Mouse (Mus musculus): ENCODE results near the gene Bcl11a. TPM values are rescaled to one million over a fixed set of nuclear protein-coding genes. Genes with fewer than 3 reads are reported as not detected.
"Not testable (repeated sequence)": the region's sequence is repeated elsewhere in the genome, so short reads cannot be mapped to it uniquely, and the experiment has no call there.

Gene Bcl11a
- polyA plus RNA-seq, 1 experiment from 2014 or later: 14.0 TPM

DNA sequence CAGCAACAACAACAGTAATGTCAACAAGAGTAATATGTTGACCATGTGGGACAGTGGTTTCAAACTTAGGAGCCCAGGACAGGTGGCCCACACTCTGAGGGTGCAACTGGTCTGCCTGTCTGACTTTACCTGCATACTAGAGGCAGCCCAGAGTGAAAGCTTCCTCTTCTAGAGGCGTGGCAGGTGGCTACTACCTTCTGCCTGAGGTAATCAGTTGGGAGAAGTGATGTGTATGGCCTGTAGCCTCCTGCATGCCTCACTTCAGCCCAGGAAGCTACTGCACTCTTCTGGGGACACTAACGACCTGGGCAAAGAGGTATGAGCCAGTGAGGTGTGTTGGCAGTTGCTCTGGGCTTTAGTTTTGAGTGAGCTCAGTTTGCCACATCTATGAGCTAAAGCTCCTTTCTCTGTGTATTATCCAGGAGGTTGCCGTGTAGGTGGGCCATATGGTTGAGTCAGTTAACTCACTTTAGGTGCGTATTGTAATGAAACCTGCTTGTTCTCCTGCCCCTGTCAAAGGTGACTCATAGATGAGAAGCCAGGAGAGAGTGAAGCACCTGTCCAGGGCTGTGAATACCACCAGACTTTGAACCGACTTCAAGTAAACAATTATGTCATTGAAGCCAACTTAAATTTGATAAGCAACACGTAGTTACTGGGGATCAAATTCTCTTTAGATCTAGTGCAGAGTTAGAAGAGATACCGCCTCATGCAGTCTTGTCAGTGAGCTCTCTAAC lies 38.9 kb downstream of the Bcl11a start:
- no peaks in the 10 kb centered on the region for H3K27me3 ChIP-seq
- H3K9ac ChIP-seq: no peak overlapping the region
- no peak for ATAC-seq (replicated peaks; ENCODE audit: insufficient number of reproducible peaks, insufficient read depth, low FRiP score, low read depth)
- no peaks in the 10 kb centered on the region for H3K36me3 ChIP-seq
- H3K9me3 ChIP-seq (replicated peaks): no peaks in the 10 kb centered on the region
- no peak overlapping the region for H3K4me3 ChIP-seq
- WGBS: 74% methylated on average over 7 of the region's 7 CpGs
- no peak overlapping the region for H3K4me2 ChIP-seq
- H3K4me1 ChIP-seq (replicated peaks): peaks cover 30% of the 10 kb centered on the region
- H3K27ac ChIP-seq: no peak overlapping the region

DNA sequence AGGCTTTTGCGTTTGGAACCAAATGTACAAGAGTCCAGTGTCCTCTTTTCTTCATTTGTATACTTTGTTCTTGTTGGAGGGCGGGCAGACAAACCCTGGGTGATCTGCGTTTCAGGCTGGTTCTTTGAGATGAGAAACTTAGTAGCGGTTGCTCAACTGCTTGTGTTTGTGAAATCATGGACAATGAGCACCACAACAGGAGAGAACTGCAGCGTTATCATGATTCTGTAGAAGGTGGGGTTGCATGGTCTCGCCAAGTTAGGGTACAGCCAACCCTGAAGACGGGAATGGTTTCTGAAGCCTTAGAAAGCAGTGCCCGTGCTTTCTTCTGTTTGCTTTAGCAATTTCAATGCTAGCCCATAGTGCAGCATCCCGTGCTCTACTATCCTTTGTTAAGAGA lies 43.3 kb downstream of the Bcl11a start:
- H3K9me3 ChIP-seq (replicated peaks): no peaks in the 10 kb centered on the region
- H3K27ac ChIP-seq: no peak overlapping the region
- no peak overlapping the region for H3K4me3 ChIP-seq
- no peak overlapping the region for H3K9ac ChIP-seq
- WGBS: 87% methylated on average over 9 of the region's 9 CpGs
- peaks cover 24% of the 10 kb centered on the region for H3K4me1 ChIP-seq (replicated peaks)
- H3K36me3 ChIP-seq: no peaks in the 10 kb centered on the region
- ATAC-seq (replicated peaks; ENCODE audit: insufficient number of reproducible peaks, insufficient read depth, low FRiP score, low read depth): no peak
- no peaks in the 10 kb centered on the region for H3K27me3 ChIP-seq
- no peak overlapping the region for H3K4me2 ChIP-seq

DNA sequence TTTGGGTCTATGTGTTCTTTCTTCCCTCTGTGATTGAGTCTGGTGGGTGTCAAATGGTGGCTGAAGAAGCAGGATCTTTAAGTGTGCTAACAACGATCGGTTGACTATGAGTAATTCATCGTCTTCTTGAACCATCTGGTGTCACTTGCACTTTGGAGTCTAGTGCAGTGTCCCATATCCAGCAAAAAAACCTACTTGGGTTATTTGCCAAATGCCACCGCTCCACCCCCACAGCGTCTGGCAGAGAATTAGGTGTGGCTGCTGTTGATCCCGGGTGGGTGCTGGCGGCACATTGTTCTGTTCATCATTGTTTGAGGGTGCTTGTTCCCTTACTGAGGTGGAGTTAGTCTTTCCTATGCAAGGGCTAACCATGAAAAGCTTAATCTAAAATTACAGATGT lies 45.0 kb downstream of the Bcl11a start:
- Histone ChIP-seq H3K4me3 (no peak overlapping the region), H3K4me2 (no peak overlapping the region), H3K27me3 (no peaks in the 10 kb centered on the region), H3K9me3 (replicated peaks) (no peaks in the 10 kb centered on the region), H3K9ac (no peak overlapping the region), H3K4me1 (replicated peaks) (peaks cover 30% of the 10 kb centered on the region), H3K36me3 (no peaks in the 10 kb centered on the region), H3K27ac (no peak overlapping the region)
- no peak for ATAC-seq (replicated peaks; ENCODE audit: insufficient number of reproducible peaks, insufficient read depth, low FRiP score, low read depth)
- WGBS: 87% methylated on average over 7 of the region's 7 CpGs

DNA sequence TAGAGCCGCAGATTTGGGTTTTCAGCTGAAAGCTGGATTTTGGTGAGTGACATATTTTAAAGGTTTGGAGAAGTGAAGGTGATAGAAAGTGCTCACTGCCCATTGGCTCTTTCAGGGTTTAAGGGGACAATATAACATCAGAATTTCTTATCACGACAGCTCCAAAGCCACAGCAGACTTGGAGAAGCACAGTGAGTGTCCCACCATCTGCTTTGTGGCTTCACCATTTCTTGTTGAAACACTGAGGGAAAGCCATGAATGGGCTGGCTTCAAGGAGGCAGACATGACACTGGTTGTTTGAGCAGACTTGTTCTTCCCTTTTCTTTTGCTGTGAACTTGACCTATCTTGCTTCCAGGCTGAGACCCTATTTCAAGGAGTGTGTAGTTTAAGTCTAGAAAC lies 46.1 kb downstream of the Bcl11a start:
- peaks cover 30% of the 10 kb centered on the region for H3K4me1 ChIP-seq (replicated peaks)
- no peaks in the 10 kb centered on the region for H3K27me3 ChIP-seq
- no peak overlapping the region for H3K4me2 ChIP-seq
- H3K27ac ChIP-seq: no peak overlapping the region
- no peaks in the 10 kb centered on the region for H3K9me3 ChIP-seq (replicated peaks)
- H3K36me3 ChIP-seq: no peaks in the 10 kb centered on the region
- no peak overlapping the region for H3K9ac ChIP-seq
- H3K4me3 ChIP-seq: no peak overlapping the region
- no peak for ATAC-seq (replicated peaks; ENCODE audit: insufficient number of reproducible peaks, insufficient read depth, low FRiP score, low read depth)
- 87% methylated on average over 2 of the region's 2 CpGs for WGBS

DNA sequence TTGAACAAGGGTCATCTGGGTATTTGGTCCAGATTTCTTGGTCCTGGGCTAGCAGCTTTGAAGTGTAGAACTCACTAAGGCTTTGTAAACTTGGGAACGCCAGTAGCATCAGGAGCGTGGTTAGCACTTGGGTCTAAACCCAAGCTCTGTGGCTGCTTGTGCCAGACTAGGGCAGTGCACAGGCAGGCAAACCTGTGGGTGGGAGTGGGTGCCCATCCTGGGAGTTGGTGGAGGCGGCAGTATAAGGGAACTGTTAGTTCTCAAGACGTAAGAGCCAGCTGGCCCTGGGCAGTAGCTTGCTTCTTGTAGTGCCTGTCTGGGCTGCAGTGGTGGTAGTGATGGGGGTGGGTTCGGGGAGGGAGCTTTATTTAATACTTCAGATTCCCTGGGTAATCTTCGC lies 47.2 kb downstream of the Bcl11a start:
- Histone ChIP-seq H3K9ac (no peak overlapping the region), H3K4me2 (no peak overlapping the region), H3K4me3 (no peak overlapping the region), H3K36me3 (no peaks in the 10 kb centered on the region), H3K9me3 (replicated peaks) (no peaks in the 10 kb centered on the region), H3K27ac (no peak overlapping the region), H3K4me1 (replicated peaks) (peaks cover 33% of the 10 kb centered on the region), H3K27me3 (no peaks in the 10 kb centered on the region)
- WGBS: 79% methylated on average over 6 of the region's 6 CpGs
- no peak for ATAC-seq (replicated peaks; ENCODE audit: insufficient number of reproducible peaks, insufficient read depth, low FRiP score, low read depth)

DNA sequence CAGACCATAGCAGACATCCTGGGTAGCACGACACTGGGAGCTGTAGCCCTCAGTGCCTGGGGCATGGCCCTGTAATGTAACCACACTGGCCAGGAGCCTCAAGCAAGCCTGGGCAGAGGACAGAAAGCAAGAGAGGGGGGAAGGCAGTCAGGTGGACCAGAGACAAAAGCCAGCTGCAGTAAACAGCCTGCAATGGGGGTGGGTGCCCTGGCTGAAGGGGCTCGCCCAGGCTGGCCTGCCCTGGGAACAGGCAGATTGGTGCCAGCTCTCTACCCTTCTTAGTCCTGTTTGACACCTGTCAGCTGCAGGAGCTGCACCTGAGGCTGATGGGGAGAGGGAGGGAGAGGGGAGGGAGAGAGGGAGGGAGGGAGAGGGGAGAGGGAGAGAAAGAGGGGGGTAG lies 50.1 kb downstream of the Bcl11a start:
- WGBS: 58% methylated on average over 2 of the region's 2 CpGs
- Histone ChIP-seq H3K27ac (no peak overlapping the region), H3K4me1 (replicated peaks) (peaks cover 45% of the 10 kb centered on the region), H3K27me3 (no peaks in the 10 kb centered on the region), H3K4me3 (no peak overlapping the region), H3K9me3 (replicated peaks) (no peaks in the 10 kb centered on the region), H3K9ac (no peak overlapping the region), H3K36me3 (no peaks in the 10 kb centered on the region), H3K4me2 (no peak overlapping the region)
- no peak for ATAC-seq (replicated peaks; ENCODE audit: insufficient number of reproducible peaks, insufficient read depth, low FRiP score, low read depth)

DNA sequence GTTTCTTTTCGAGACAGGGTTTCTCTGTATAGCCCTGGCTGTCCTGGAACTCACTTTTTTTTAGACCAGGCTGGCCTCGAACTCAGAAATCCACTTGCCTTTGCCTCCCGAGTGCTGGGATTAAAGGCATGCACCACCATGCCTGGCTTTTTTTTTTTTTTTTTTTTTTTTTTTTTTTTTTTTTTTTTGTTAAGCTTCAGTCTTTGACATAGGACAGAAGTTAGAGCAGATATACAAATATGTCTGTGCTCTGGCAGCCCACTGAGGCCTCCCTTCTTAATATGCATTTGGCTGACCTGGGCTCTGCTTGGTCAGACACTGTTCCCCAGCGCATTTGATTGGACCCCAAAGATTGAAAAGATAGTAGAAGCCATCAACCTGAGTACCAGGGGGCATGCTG lies 51.0 kb downstream of the Bcl11a start:
- H3K9me3 ChIP-seq (replicated peaks); H3K27me3 ChIP-seq; ATAC-seq (replicated peaks; ENCODE audit: insufficient number of reproducible peaks, insufficient read depth, low FRiP score, low read depth); H3K9ac ChIP-seq; H3K36me3 ChIP-seq; H3K27ac ChIP-seq; H3K4me2 ChIP-seq; H3K4me3 ChIP-seq: not testable (repeated sequence)
- H3K4me1 ChIP-seq (replicated peaks): peaks cover 53% of the 10 kb centered on the region
- 74% methylated on average over 4 of the region's 4 CpGs for WGBS

DNA sequence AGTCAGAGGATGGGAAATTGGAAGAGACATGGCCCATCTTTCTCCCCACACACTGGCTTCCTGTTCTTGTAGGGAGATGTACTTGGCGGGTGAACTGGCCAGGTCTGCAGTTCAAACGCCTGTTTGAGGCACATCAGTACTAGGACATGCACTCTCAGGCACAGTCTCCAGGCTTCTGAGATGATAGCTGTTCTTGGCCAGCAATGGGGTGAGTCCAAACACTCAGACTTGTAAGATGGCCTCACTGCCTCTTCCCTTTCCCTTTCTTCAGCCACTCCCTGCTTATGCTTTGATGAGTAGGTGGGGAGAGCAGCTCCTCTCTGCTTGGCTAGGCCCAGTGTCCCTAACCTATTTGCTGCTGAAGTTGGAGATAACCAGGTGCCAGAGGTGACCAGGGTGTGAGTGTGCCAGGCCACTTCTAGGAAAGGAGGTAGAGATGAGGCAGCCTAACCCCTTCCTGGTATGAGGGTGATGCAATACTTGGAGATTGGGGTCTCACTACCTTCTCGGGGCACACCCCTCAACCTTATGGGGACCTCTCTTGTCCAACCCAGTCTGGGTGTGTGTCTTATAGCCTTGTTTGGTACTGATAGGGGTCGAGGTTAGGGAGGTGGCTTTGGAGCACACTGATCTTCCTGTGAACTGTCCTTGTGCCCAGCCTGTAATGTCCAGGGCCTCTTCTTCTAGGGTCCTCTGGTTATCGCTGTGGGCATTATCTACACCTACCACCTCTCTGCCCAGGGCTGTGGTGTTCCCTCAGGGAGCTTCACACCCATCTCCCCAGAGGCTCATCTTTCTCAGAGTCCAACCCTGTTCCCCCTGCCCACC lies 51.7 kb downstream of the Bcl11a start:
- Histone ChIP-seq H3K4me2 (no peak overlapping the region), H3K27ac (no peak overlapping the region), H3K4me1 (replicated peaks) (peaks cover 47% of the 10 kb centered on the region), H3K9me3 (replicated peaks) (no peaks in the 10 kb centered on the region), H3K4me3 (no peak overlapping the region), H3K27me3 (no peaks in the 10 kb centered on the region), H3K36me3 (no peaks in the 10 kb centered on the region), H3K9ac (no peak overlapping the region)
- 81% methylated on average over 5 of the region's 5 CpGs for WGBS
- ATAC-seq (replicated peaks; ENCODE audit: insufficient number of reproducible peaks, insufficient read depth, low FRiP score, low read depth): no peak

DNA sequence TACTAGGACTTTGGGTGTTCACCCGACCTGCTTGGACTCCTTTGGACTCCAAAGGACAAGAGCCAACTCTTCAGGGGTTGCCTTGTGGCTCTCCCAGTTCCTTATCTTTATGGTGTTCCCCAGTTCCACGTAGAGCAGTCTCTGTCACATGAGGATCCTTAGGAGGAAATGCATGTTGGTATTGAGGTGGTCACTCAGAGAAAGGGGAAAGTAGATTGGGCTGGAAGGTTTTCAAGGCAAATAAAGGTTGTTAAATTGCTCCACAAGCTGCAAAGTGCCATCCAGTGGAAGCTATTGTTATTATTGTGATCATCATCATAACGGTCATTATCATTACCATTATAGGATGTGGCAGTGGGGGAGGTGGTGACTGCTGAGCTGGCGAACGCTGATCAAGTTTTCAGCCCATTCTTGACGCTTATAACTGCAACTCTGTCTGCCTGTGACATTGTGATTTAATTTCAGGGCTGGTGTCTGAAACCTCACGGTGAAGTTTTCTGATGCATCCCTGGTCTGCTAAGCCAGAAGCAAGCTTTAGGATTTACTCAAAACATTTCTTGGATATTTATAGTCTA lies 52.4 kb downstream of the Bcl11a start:
- WGBS: 69% methylated on average over 7 of the region's 7 CpGs
- Histone ChIP-seq H3K9ac (no peak overlapping the region), H3K4me3 (no peak overlapping the region), H3K36me3 (no peaks in the 10 kb centered on the region), H3K4me2 (no peak overlapping the region), H3K4me1 (replicated peaks) (peaks cover 42% of the 10 kb centered on the region), H3K27ac (no peak overlapping the region), H3K9me3 (replicated peaks) (no peaks in the 10 kb centered on the region), H3K27me3 (no peaks in the 10 kb centered on the region)
- no peak for ATAC-seq (replicated peaks; ENCODE audit: insufficient number of reproducible peaks, insufficient read depth, low FRiP score, low read depth)

DNA sequence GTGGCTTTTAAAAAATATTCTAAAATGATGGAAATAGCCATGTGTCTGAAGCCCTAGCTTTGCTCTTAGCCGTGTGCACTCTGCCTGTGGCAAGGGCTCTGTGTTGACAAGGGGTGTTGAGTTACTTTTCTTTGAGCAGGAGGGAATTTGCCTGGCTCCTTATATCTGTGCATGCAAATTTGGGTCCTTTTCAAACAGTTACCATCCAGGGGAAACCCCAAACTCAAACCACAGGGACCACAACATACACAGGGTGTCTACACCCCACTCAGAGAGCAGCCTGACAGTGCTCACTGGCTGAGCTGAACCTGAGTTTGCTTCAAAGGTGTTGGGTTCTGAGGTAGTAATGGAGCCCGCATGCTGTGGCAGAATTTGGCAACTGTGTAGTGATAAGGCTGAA lies 54.0 kb downstream of the Bcl11a start:
- H3K4me1 ChIP-seq (replicated peaks): peaks cover 54% of the 10 kb centered on the region
- H3K9ac ChIP-seq: no peak overlapping the region
- no peak overlapping the region for H3K4me2 ChIP-seq
- H3K4me3 ChIP-seq: no peak overlapping the region
- no peaks in the 10 kb centered on the region for H3K9me3 ChIP-seq (replicated peaks)
- H3K27ac ChIP-seq: no peak overlapping the region
- H3K27me3 ChIP-seq: no peaks in the 10 kb centered on the region
- WGBS: 53% methylated on average over 2 of the region's 2 CpGs
- no peak for ATAC-seq (replicated peaks; ENCODE audit: insufficient number of reproducible peaks, insufficient read depth, low FRiP score, low read depth)
- no peaks in the 10 kb centered on the region for H3K36me3 ChIP-seq

DNA sequence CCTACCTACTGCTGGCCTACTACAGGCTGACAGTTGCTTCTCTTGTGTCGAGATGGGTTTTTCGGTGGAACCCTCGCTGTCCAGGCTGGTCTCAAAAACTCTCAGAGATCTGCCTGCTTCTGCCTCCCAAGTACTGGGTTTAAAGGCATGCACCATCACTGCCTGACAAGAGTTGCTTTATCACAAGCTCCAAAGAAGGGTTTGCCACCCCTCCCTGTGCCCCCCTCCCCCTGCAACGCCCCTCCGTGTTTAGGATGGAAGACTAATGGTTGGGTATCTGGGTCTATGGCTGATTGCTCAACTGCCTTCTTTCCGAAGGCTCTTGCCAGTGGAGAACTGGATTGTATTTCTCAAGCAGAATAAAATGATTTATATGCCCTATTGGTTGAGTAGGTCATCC lies 54.5 kb downstream of the Bcl11a start:
- no peak overlapping the region for H3K9ac ChIP-seq
- no peaks in the 10 kb centered on the region for H3K36me3 ChIP-seq
- WGBS: 84% methylated on average over 6 of the region's 6 CpGs
- no peak overlapping the region for H3K4me2 ChIP-seq
- ATAC-seq (replicated peaks; ENCODE audit: insufficient number of reproducible peaks, insufficient read depth, low FRiP score, low read depth): no peak
- no peaks in the 10 kb centered on the region for H3K27me3 ChIP-seq
- H3K9me3 ChIP-seq (replicated peaks): no peaks in the 10 kb centered on the region
- H3K4me1 ChIP-seq (replicated peaks): peaks cover 55% of the 10 kb centered on the region
- H3K27ac ChIP-seq: no peak overlapping the region
- H3K4me3 ChIP-seq: no peak overlapping the region
